Mouse (Mus musculus) ES-E14 (cell line): Measurements from ENCODE around the gene Tmem201. TPM values are rescaled to one million over a fixed set of nuclear protein-coding genes. Genes with fewer than 3 reads are reported as not detected.

ENCODE experiments used
- DNase-seq: peaks from one replicate; pipeline ENCODE4 v3.0.0-alpha.2; 2013; ENCODE audit warnings: low read depth, low spot score
- H3K27ac ChIP-seq: 2 replicates; pipeline ENCODE4 v1.5.1; 2012; ENCODE audit warnings: low read depth, mild to moderate bottlenecking, low read length, moderate library complexity, mixed read lengths; ENCODE audit not compliant: poor library complexity, insufficient read depth, severe bottlenecking
- H3K36me3 ChIP-seq: 2 replicates; pipeline ENCODE4 v1.6.1; 2012; ENCODE audit warnings: mild to moderate bottlenecking, low read length, moderate library complexity, mixed read lengths; ENCODE audit not compliant: control insufficient read depth, poor library complexity, insufficient read depth, severe bottlenecking
- H3K4me1 ChIP-seq, 2 experiments: fragments of 150-350 bp in 1 of 2; sonication (generic) in 1 of 2; 2 replicates each; pipeline ENCODE4 v1.6.1; 2012; ENCODE audit warnings: low read length in 2 of 2, mild to moderate bottlenecking in 1 of 2, mixed read lengths in 1 of 2; ENCODE audit not compliant: control insufficient read depth in 2 of 2, insufficient read depth in 2 of 2, poor library complexity in 1 of 2
- H3K4me3 ChIP-seq, 2 experiments: fragments of 150-350 bp in 1 of 2; sonication (generic) in 1 of 2; 2 replicates each; pipeline ENCODE4 v1.5.1; 2012; ENCODE audit warnings: low read length in 2 of 2, low read depth in 1 of 2, mild to moderate bottlenecking in 1 of 2, mixed read lengths in 1 of 2; ENCODE audit not compliant: insufficient read depth in 1 of 2, poor library complexity in 1 of 2, severe bottlenecking in 1 of 2
- H3K9ac ChIP-seq: 2 replicates; pipeline ENCODE4 v1.6.1; 2012; ENCODE audit warnings: low read depth, mild to moderate bottlenecking, low read length, mixed read lengths; ENCODE audit not compliant: poor library complexity, insufficient read depth, severe bottlenecking
- H3K9me3 ChIP-seq: fragments of 150-350 bp; sonication (generic); 2 replicates; pipeline ENCODE4 v1.6.1; 2012; ENCODE audit warnings: low read depth, mild to moderate bottlenecking, low read length; ENCODE audit not compliant: control insufficient read depth, insufficient read depth
- CHD2 ChIP-seq: IDR thresholded peaks from 2 replicates; pipeline ENCODE4 v1.6.1; 2014; ENCODE audit warnings: mild to moderate bottlenecking, low read depth, low read length, inconsistent platforms
- HCFC1 ChIP-seq: IDR thresholded peaks from 2 replicates; pipeline ENCODE4 v1.6.1; 2012; ENCODE audit warnings: low read length, inconsistent platforms, borderline replicate concordance; ENCODE audit not compliant: insufficient read depth
- MAFK ChIP-seq: IDR thresholded peaks from 2 replicates; pipeline ENCODE4 v1.6.1; 2014; ENCODE audit warnings: mild to moderate bottlenecking, low read depth, low read length, inconsistent platforms; ENCODE audit not compliant: insufficient read depth
- ZC3H11A ChIP-seq: IDR thresholded peaks from 2 replicates; pipeline ENCODE4 v1.6.1; 2012; ENCODE audit warnings: low read depth, mild to moderate bottlenecking, inconsistent platforms, low read length, borderline replicate concordance
- ZNF384 ChIP-seq: IDR thresholded peaks from 2 replicates; pipeline ENCODE4 v1.6.1; 2012; ENCODE audit warnings: low read depth, low read length, inconsistent platforms
- in situ Hi-C, 2 experiments: fragments of 600-800 bp; cut with MboI; formaldehyde crosslinking; loops; one replicate each; pipeline ENCODE4 v1.15.1; 2025; ENCODE audit warnings: low sequenced_read_pairs in 2 of 2, inconsistent platforms in 1 of 2; ENCODE audit not compliant: unreplicated experiment in 2 of 2
- total RNA-seq: library from RNA; depleted of rRNA; stranded (reverse); fragments of 300-350 nt; gene quantifications from 2 replicates; pipeline ENCODE4 v1.2.3, GENCODE M21; 2012

The Tmem201 gene
- total RNA-seq, 1 experiment = 47.3 TPM

DNA sequence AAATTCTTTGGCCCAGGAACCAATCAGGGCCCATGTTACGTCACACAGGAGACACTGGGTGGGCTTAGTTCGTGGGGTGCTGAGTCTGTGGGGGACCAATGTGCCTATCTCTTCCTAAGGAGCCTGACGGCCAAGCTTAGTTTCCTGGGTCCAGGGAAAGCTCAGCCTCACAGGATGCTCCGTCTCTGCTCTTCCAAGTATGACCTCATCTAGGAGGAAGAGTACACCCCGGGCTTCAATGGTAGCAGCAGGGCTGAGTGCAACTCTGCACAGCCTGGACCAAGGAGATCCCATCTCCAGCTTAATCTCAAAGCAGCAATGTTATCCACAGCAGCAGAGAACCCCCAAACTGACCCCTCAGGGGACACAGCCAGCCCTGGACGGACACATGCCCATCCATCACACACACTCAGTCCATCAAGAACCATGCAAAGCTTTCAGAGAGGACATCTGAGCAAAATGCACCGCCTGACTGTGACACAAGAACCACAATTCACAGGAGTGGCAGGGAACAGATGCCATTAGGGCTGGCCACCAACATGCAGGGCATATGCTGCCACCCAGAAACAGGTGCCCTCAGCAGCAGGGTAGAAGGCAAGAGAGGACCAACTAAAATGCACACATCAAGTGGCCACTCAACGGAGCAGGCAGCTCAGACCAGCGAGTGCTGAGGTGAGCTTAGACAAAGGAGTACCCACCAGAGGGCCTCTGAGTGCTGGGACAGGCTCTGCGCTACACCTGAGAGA is 2.9 kb downstream of the Tmem201 start:
- DNase-seq = no peak
- peaks cover 5 to 26% of the 10 kb centered on the region in 2 experiments; a peak in 3 of 4 replicates for H3K4me1 ChIP-seq
- no peak overlapping the region for H3K27ac ChIP-seq
- no peak overlapping the region for H3K9ac ChIP-seq
- no peak overlapping the region for H3K4me3 ChIP-seq
- H3K36me3 ChIP-seq = peaks cover 13% of the 10 kb centered on the region; the same call in 1 of the 2 replicates
- TF ChIP-seq ZC3H11A = no peak
- TF ChIP-seq CHD2 = no peak
- TF ChIP-seq ZNF384 = no peak
- TF ChIP-seq HCFC1 = no peak
- no peak for TF ChIP-seq MAFK
- in situ Hi-C loops = no loop called here
- H3K9me3 ChIP-seq = no peaks in the 10 kb centered on the region

DNA sequence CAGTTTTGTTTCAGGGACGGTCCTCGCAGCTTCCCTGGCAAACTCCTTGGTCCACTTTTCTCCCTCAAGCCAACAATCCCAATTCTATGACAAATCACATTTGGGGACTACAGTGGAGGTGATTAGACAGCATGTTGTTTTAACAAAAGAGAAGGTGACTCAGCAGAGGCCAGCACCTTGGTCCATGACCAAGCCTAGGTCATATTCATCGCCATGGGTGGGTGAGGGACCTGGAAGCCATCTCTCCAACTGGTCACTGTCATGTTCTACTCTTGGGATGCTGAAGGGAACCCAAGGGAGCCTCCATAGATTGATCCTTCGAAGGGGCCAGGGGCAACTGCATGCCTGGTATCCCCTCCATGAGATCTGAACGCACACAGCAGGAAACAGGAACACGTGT is 3.6 kb downstream of the Tmem201 start:
- no peaks in the 10 kb centered on the region for H3K9me3 ChIP-seq
- peaks cover 19% of the 10 kb centered on the region; the same call in 1 of the 2 replicates for H3K36me3 ChIP-seq
- peaks cover under 1 to 26% of the 10 kb centered on the region in 2 experiments; a peak in 2 of 4 replicates for H3K4me1 ChIP-seq
- H3K27ac ChIP-seq = no peak overlapping the region
- no peak for TF ChIP-seq ZC3H11A
- no peak for TF ChIP-seq ZNF384
- no peak for TF ChIP-seq MAFK
- TF ChIP-seq HCFC1 = no peak
- TF ChIP-seq CHD2 = no peak
- in situ Hi-C loops = no loop called here
- no peak overlapping the region for H3K4me3 ChIP-seq
- H3K9ac ChIP-seq = no peak overlapping the region; the same call in 1 of the 2 replicates
- DNase-seq = no peak

DNA sequence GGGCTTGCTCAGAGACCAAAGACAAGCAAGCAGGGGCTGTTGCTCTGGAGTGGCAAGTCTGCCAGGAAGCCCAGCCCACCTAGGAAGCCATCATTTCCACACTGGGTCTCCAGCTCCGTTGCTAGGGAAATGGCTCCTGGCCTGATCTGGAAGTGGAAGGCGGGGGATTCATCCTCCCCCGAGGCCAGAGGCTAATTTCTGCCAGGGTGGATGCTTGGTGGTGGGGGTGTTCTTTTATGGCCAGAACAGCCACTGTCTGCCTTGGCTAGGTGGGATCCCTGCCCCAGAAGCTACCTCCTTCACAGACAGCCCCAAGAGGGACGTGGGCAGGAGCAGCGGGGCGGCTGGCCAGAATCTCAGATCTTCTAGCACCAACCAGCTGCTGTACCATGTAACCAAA is 4.1 kb downstream of the Tmem201 start:
- Histone ChIP-seq H3K4me1 (peaks cover 0 to 26% of the 10 kb centered on the region in 2 experiments; a peak in 2 of 4 replicates), H3K36me3 (peaks cover 24% of the 10 kb centered on the region; the same call in 1 of the 2 replicates), H3K9ac (no peak overlapping the region; the same call in 1 of the 2 replicates), H3K4me3 (no peak overlapping the region), H3K27ac (no peak overlapping the region), H3K9me3 (no peaks in the 10 kb centered on the region)
- in situ Hi-C loops = no loop called here
- TF ChIP-seq HCFC1 (no peak), MAFK (no peak), ZC3H11A (no peak), CHD2 (no peak), ZNF384 (no peak)
- DNase-seq = no peak

DNA sequence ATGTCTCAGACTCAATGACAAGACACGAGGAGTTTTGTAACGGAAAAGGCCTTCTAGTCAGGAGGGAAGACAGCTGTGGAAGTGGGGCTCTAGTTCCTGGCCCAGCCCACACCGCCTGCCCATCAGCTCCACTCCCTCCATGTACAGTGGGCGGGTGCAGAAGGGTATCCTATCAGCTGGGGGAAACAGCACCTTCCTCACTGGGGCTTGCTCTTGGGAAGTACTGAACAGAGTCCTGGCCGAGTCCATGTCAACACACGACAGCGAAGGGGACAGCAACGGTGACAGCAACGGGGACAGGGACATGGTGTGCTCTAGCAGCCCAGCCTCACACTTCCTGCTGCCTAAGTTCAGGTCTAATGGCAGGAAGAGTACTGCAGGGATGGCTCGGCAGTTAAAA is 5.0 kb downstream of the Tmem201 start:
- Histone ChIP-seq H3K36me3 (peaks cover 30% of the 10 kb centered on the region), H3K9ac (no peak overlapping the region)

More for the DNA sequence above, 5.0 kb downstream of the Tmem201 start:
- H3K4me1 ChIP-seq = peaks cover 0 to 26% of the 10 kb centered on the region in 2 experiments; a peak in 2 of 4 replicates
- DNase-seq = no peak
- in situ Hi-C loops = no loop called here
- no peak overlapping the region for H3K27ac ChIP-seq
- no peaks in the 10 kb centered on the region for H3K9me3 ChIP-seq
- H3K4me3 ChIP-seq = no peak overlapping the region
- TF ChIP-seq ZNF384 (no peak), ZC3H11A (no peak), CHD2 (no peak), MAFK (no peak), HCFC1 (no peak)
